Mouse (Mus musculus) CH12.LX (cell line): ENCODE data around the gene Serpinf1. TPM values are rescaled to one million over a fixed set of nuclear protein-coding genes. Genes with fewer than 3 reads are reported as not detected.

Source experiments
- DNase-seq: peaks from one replicate; pipeline ENCODE4 v3.0.0-alpha.2; 2013; ENCODE audit errors: extremely low read depth
- H3K27ac ChIP-seq: 2 replicates; pipeline ENCODE4 v1.5.1; 2012; ENCODE audit warnings: low read depth, mild to moderate bottlenecking, control low read depth, moderate library complexity; ENCODE audit not compliant: insufficient read depth
- H3K27me3 ChIP-seq: replicated peaks from 2 replicates; pipeline ENCODE3; 2012; ENCODE audit warnings: inconsistent platforms
- H3K36me3 ChIP-seq, 2 experiments: replicated peaks in 1 of 2; 2 replicates each; pipeline versions ENCODE3 to v1.6.1; 2012; ENCODE audit warnings: inconsistent platforms in 1 of 2, low read length in 1 of 2, mild to moderate bottlenecking in 1 of 2, mixed read lengths in 1 of 2, moderate library complexity in 1 of 2; ENCODE audit not compliant: control insufficient read depth in 1 of 2, insufficient read depth in 1 of 2
- H3K4me1 ChIP-seq, 2 experiments: 2 replicates each; pipeline ENCODE4 v1.6.1; 2012; ENCODE audit warnings: inconsistent platforms in 1 of 2, moderate library complexity in 1 of 2; ENCODE audit not compliant: insufficient read depth in 2 of 2, control insufficient read depth in 1 of 2
- H3K4me2 ChIP-seq: 2 replicates; pipeline ENCODE4 v1.6.1; 2012; ENCODE audit warnings: low read depth, mild to moderate bottlenecking, control low read depth; ENCODE audit not compliant: poor library complexity, insufficient read depth, severe bottlenecking
- H3K4me3 ChIP-seq, 3 experiments: fragments of 150-350 bp in 1 of 3; sonication (generic) in 1 of 3; replicated peaks in 1 of 3; 2 replicates each; pipeline versions ENCODE3 to v1.5.1; 2011 to 2012; ENCODE audit warnings: low read depth in 2 of 3, low read length in 2 of 3, mild to moderate bottlenecking in 2 of 3, moderate library complexity in 2 of 3, control low read depth in 1 of 3, improper control_type of control experiment in 1 of 3, inconsistent platforms in 1 of 3, mixed read lengths in 1 of 3; ENCODE audit not compliant: poor library complexity in 1 of 3
- H3K79me2 ChIP-seq: replicated peaks from 2 replicates; pipeline ENCODE4 v1.6.1; 2012; ENCODE audit warnings: mild to moderate bottlenecking, moderate library complexity; ENCODE audit not compliant: control insufficient read depth, poor library complexity, insufficient read depth, severe bottlenecking; ENCODE audit errors: extremely low read depth
- H3K9ac ChIP-seq: 2 replicates; pipeline ENCODE4 v1.6.1; 2012; ENCODE audit warnings: low read depth, mild to moderate bottlenecking, control low read depth, moderate library complexity; ENCODE audit not compliant: insufficient read depth
- H3K9me3 ChIP-seq: replicated peaks from 2 replicates; pipeline ENCODE3; 2012; ENCODE audit warnings: low read length, inconsistent platforms, mixed read lengths
- BHLHE40 ChIP-seq: IDR thresholded peaks from 2 replicates; pipeline ENCODE4 v1.6.1; 2011; ENCODE audit warnings: mild to moderate bottlenecking, low read depth, low read length, improper control_type of control experiment
- CHD1 ChIP-seq: IDR thresholded peaks from 2 replicates; pipeline ENCODE4 v1.6.1; 2012; ENCODE audit warnings: low read depth, low read length, improper control_type of control experiment, inconsistent platforms
- CHD2 ChIP-seq: IDR thresholded peaks from 2 replicates; pipeline ENCODE4 v1.6.1; 2011; ENCODE audit warnings: low read length, improper control_type of control experiment
- EP300 ChIP-seq: IDR thresholded peaks from 2 replicates; pipeline ENCODE4 v1.6.1; 2011; ENCODE audit warnings: low read length, improper control_type of control experiment
- ETS1 ChIP-seq: conservative IDR thresholded peaks from 2 replicates; pipeline ENCODE4 v1.6.1; 2012; ENCODE audit warnings: low read depth, mild to moderate bottlenecking, inconsistent platforms, low read length, improper control_type of control experiment, moderate library complexity
- JUND ChIP-seq: conservative IDR thresholded peaks from 2 replicates; pipeline ENCODE4 v1.6.1; 2011; ENCODE audit warnings: low read depth, low read length, improper control_type of control experiment
- KAT2A ChIP-seq: IDR thresholded peaks from 2 replicates; pipeline ENCODE4 v1.6.1; 2012; ENCODE audit warnings: low read length, improper control_type of control experiment, inconsistent platforms; ENCODE audit not compliant: insufficient replicate concordance
- MXI1 ChIP-seq: IDR thresholded peaks from 2 replicates; pipeline ENCODE4 v1.6.1; 2011; ENCODE audit warnings: mild to moderate bottlenecking, low read depth, low read length, improper control_type of control experiment
- MYC ChIP-seq: IDR thresholded peaks from 2 replicates; pipeline ENCODE4 v1.6.1; 2011; ENCODE audit warnings: low read depth, mild to moderate bottlenecking, improper control_type of control experiment, low read length
- NELFE ChIP-seq: IDR thresholded peaks from 2 replicates; pipeline ENCODE4 v1.6.1; 2011; ENCODE audit warnings: low read depth, low read length, improper control_type of control experiment
- NRF1 ChIP-seq: IDR thresholded peaks from 2 replicates; pipeline ENCODE4 v1.6.1; 2014; ENCODE audit warnings: low read depth, mild to moderate bottlenecking, inconsistent platforms, low read length, improper control_type of control experiment, moderate library complexity
- PAX5 ChIP-seq: IDR thresholded peaks from 2 replicates; pipeline ENCODE4 v1.6.1; 2012; ENCODE audit warnings: low read length, inconsistent platforms, mixed read lengths
- POLR2AphosphoS2 ChIP-seq: IDR thresholded peaks from 2 replicates; pipeline ENCODE4 v1.6.1; 2011; ENCODE audit warnings: low read depth, low read length, improper control_type of control experiment
- SMC3 ChIP-seq: IDR thresholded peaks from 2 replicates; pipeline ENCODE4 v1.6.1; 2011; ENCODE audit warnings: low read depth, low read length, improper control_type of control experiment
- TBP ChIP-seq: conservative IDR thresholded peaks from 2 replicates; pipeline ENCODE4 v1.6.1; 2011; ENCODE audit warnings: low read depth, low read length, improper control_type of control experiment
- ZC3H11A ChIP-seq: IDR thresholded peaks from 2 replicates; pipeline ENCODE4 v1.6.1; 2012; ENCODE audit warnings: low read depth, mild to moderate bottlenecking, inconsistent platforms, low read length, improper control_type of control experiment
- ZKSCAN1 ChIP-seq: IDR thresholded peaks from 2 replicates; pipeline ENCODE4 v1.6.1; 2012; ENCODE audit warnings: low read depth, inconsistent platforms, low read length, improper control_type of control experiment, borderline replicate concordance
- dilution Hi-C: fragments of 300-500 bp; cut with MboI; formaldehyde crosslinking; loops from 2 replicates; pipeline ENCODE4 v1.14.3; 2020; ENCODE audit warnings: low sequenced_read_pairs; ENCODE audit not compliant: extremely low pct_unique_long_range_greater_than_20kb, extremely low pct_ligation_motif_present
- in situ Hi-C: fragments of 300-500 bp; cut with MboI; formaldehyde crosslinking; loops from 3 replicates; pipeline ENCODE4 v1.14.3; 2019; ENCODE audit warnings: low sequenced_read_pairs, low pct_ligation_motif_present, low pct_unique_long_range_greater_than_20kb, mixed read lengths
- polyA plus RNA-seq: library from polyadenylated mRNA; unstranded; fragments of >175 nt; gene quantifications from 2 replicates; pipeline ENCODE4 v1.2.1, GENCODE M21; 2012; ENCODE audit warnings: low read depth; ENCODE audit not compliant: insufficient read length
- total RNA-seq, 2 experiments: library from RNA; depleted of rRNA; stranded (reverse); fragments of 300-350 nt in 1 of 2; fragments of >200 nt in 1 of 2; gene quantifications; 2 replicates each; pipeline ENCODE4 v1.2.3; 2012 to 2014

Gene Serpinf1
- total and polyA plus RNA-seq, 3 experiments, result 26.0 to 131 (median 56.5) TPM

- H3K27me3 ChIP-seq, result no peaks in the 10 kb centered on the region
- no peaks in the 10 kb centered on the region for H3K79me2 ChIP-seq
- no peak for TF ChIP-seq ETS1
- TF ChIP-seq NELFE, result no peak
- no peak for TF ChIP-seq MXI1
- TF ChIP-seq TBP, result no peak
- no peak for TF ChIP-seq CHD1
- no peak for TF ChIP-seq BHLHE40
- TF ChIP-seq POLR2AphosphoS2, result no peak
- TF ChIP-seq JUND, result no peak
- no peak for TF ChIP-seq EP300
- TF ChIP-seq ZKSCAN1, result no peak
- TF ChIP-seq MYC, result no peak
- TF ChIP-seq SMC3, result no peak
- no peak for TF ChIP-seq ZC3H11A
- TF ChIP-seq CHD2, result no peak
- TF ChIP-seq PAX5, result no peak
- TF ChIP-seq NRF1, result no peak
- no peak for TF ChIP-seq KAT2A
- H3K36me3 ChIP-seq, result peaks cover 14 to 56% of the 10 kb centered on the region in 2 experiments
- H3K9ac ChIP-seq, result no peak overlapping the region
- dilution Hi-C loops, result no loop called here
- H3K4me2 ChIP-seq, result no peak overlapping the region
- DNase-seq, result no peak
- no peak overlapping the region for H3K4me3 ChIP-seq
- in situ Hi-C loops, result no loop called here
- H3K27ac ChIP-seq, result no peak overlapping the region
- H3K4me1 ChIP-seq, result peaks cover 0 to 56% of the 10 kb centered on the region in 2 experiments; a peak in 3 of 4 replicates
- peaks cover 3% of the 10 kb centered on the region for H3K9me3 ChIP-seq
Measured at GRCm38 (mm10) chr11:75399411-75399841, 23.1 kb downstream of the Serpinf1 start.

DNA sequence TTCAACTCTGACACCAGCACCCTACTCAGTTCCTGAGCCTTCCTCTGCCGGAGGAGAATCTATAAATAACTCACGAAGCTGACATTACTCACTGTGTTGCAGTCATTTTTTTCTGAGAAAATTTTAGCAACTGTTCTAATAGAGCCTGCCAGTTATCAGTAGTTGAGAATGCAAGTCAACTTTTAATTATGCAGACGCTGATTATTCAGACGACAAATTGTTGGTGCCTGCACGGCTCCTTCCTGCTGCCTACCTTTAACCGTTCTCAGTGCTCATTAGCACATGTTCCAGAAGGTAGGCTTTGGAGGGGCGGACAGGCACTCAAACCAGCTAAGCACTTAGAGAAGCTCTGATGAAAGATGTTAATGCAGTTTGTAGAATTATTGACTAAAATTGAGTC, 25.0 kb downstream of the Serpinf1 start:
- no peak for DNase-seq
- H3K27me3 ChIP-seq, result no peaks in the 10 kb centered on the region
- TF ChIP-seq CHD1, result no peak
- TF ChIP-seq ETS1, result no peak
- no peak for TF ChIP-seq MYC
- TF ChIP-seq, all 38 proteins: peak for 0
- peaks cover 3% of the 10 kb centered on the region for H3K9me3 ChIP-seq
- in situ Hi-C loops (no loop called here), dilution Hi-C loops (no loop called here)
- no peak overlapping the region for H3K9ac ChIP-seq
- no peak overlapping the region for H3K27ac ChIP-seq
- H3K4me1 ChIP-seq, result peaks cover 0 to 52% of the 10 kb centered on the region in 2 experiments; a peak in 3 of 4 replicates
- H3K79me2 ChIP-seq, result no peaks in the 10 kb centered on the region
- peaks cover 10 to 45% of the 10 kb centered on the region in 2 experiments for H3K36me3 ChIP-seq
- no peak overlapping the region for H3K4me2 ChIP-seq
- no peak overlapping the region for H3K4me3 ChIP-seq
